Mouse (Mus musculus) bone marrow, adult 2 months (tissue): ENCODE data around the gene Sox13.

Experiments used
- CTCF ChIP-seq: fragments of 200-500 bp; IDR thresholded peaks from 2 replicates; pipeline ENCODE4 v1.5.1; 2011; ENCODE audit warnings: low read length, control low read depth; ENCODE audit not compliant: control insufficient read depth, insufficient read depth
- POLR2A ChIP-seq: fragments of 200-500 bp; IDR thresholded peaks from 2 replicates; pipeline ENCODE4 v1.6.1; 2011; ENCODE audit warnings: low read depth, mild to moderate bottlenecking, control low read depth, low read length, borderline replicate concordance; ENCODE audit not compliant: control insufficient read depth

- TF ChIP-seq CTCF (no peak), POLR2A (no peak)
Observed at GRCm38 (mm10) chr1:133372113-133372512, 52.1 kb downstream of the Sox13 start.
